Mouse (Mus musculus) lung, postnatal 0 days (tissue): ENCODE data around the gene Ints1.

Experiments used
- CTCF ChIP-seq: IDR thresholded peaks from 2 replicates; pipeline ENCODE4 v1.5.1; 2016; ENCODE audit warnings: antibody characterized with exemption, mild to moderate bottlenecking
- EP300 ChIP-seq: IDR thresholded peaks from 2 replicates; pipeline ENCODE4 v1.6.1; 2016; ENCODE audit warnings: antibody characterized with exemption, mild to moderate bottlenecking, control low read depth

DNA sequence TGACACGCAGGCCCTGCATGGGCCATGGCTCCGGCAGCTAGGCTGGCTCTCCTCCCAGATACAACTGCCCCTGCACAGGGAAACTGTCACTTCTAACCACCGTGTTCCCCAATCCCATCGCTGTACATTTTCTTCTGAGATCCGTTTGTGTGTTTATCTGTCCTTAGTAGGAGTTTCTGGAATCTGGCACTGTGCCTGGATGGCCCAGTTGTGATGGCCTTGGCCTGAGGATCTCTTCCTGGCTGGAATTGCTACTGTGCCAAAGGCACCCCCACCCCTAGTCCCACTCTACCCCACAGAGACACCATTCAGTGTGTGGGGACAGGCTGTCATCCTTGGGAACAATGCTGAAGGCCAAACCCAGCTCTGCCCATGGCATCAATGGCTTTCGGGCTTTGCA lies 40.5 kb upstream of the Ints1 start:
- TF ChIP-seq CTCF (no peak), EP300 (no peak)
